Mouse (Mus musculus): ENCODE measurements around the gene Fam214a.

- TF ChIP-seq CTCF (IDR thresholded peaks at IDR 0.05; ENCODE audit: low read depth, low read length), result no peak
- no peak for TF ChIP-seq POLR2A (IDR thresholded peaks at IDR 0.05; ENCODE audit: borderline replicate concordance, low read depth, low read length)
Observed at GRCm38 (mm10) chr9:75016591-75016990, 63.9 kb downstream of the Fam214a start.

Measured in bone marrow macrophage, adult 2 months (primary cell).